Mouse (Mus musculus): ENCODE measurements around the gene Muc5b. TPM values are rescaled to one million over a fixed set of nuclear protein-coding genes. Genes with fewer than 3 reads are reported as not detected.

Gene Muc5b
- polyA plus RNA-seq, 1 experiment from 2014 or later, result 0.01 TPM

GRCm38 (mm10) chr7:141918407-141918806 is 79.5 kb downstream of the Muc5b start, which contains the start of gene Tollip:
Gene Tollip, minus strand, starts transcription at chr7:141918507.
- Histone ChIP-seq H3K4me3 (no peak within 1 kb of the TSS), H3K36me3 (no peaks in the 10 kb centered on the region), H3K9me3 (no peaks in the 10 kb centered on the region), H3K27ac (no peak within 1 kb of the TSS), H3K27me3 (ENCODE audit: insufficient read depth, poor library complexity, severe bottlenecking) (no peaks in the 10 kb centered on the region), H3K4me1 (replicated peaks) (peaks cover under 1% of the 10 kb centered on the region)
- DNase-seq (ENCODE audit: low spot score), result no peak
- WGBS, result 92% methylated on average over 2 of the region's 2 CpGs

Other genes starting within 250 kb of the Muc5b start
- gene Muc6, start 183.8 kb upstream of the Muc5b start, polyA plus RNA-seq (2016; fragmentation: Nextera tagmentation; extraction: Ambion mirVana), result 0.12 and 0.26 TPM in 2 replicates
- gene Muc2, start 148.7 kb upstream of the Muc5b start, polyA plus RNA-seq (2016; fragmentation: Nextera tagmentation; extraction: Ambion mirVana), result 0.41 and 0.47 TPM in 2 replicates
- not detected in 2 replicates for gene Muc5ac, start 50.1 kb upstream of the Muc5b start, polyA plus RNA-seq (2016; fragmentation: Nextera tagmentation; extraction: Ambion mirVana)
- gene Tollip, start 79.4 kb downstream of the Muc5b start, polyA plus RNA-seq (2016; fragmentation: Nextera tagmentation; extraction: Ambion mirVana), result 60.3 and 69.0 TPM in 2 replicates
- 8.7 and 14.1 TPM in 2 replicates for gene Brsk2, start 110.7 kb downstream of the Muc5b start, polyA plus RNA-seq (2016; fragmentation: Nextera tagmentation; extraction: Ambion mirVana)
- gene Mob2, start 222.0 kb downstream of the Muc5b start, polyA plus RNA-seq (2016; fragmentation: Nextera tagmentation; extraction: Ambion mirVana), result 61.4 and 62.4 TPM in 2 replicates

Data from hindbrain, embryonic 10.5 days (tissue).